Mouse (Mus musculus): ENCODE measurements around the gene Gnat1. TPM values are rescaled to one million over a fixed set of nuclear protein-coding genes. Genes with fewer than 3 reads are reported as not detected.
"Not testable (repeated sequence)": the region's sequence is repeated elsewhere in the genome, so short reads cannot be mapped to it uniquely, and the experiment has no call there.

Gene Gnat1
- polyA plus RNA-seq, 1 experiment from 2014 or later: 2.9 TPM

DNA sequence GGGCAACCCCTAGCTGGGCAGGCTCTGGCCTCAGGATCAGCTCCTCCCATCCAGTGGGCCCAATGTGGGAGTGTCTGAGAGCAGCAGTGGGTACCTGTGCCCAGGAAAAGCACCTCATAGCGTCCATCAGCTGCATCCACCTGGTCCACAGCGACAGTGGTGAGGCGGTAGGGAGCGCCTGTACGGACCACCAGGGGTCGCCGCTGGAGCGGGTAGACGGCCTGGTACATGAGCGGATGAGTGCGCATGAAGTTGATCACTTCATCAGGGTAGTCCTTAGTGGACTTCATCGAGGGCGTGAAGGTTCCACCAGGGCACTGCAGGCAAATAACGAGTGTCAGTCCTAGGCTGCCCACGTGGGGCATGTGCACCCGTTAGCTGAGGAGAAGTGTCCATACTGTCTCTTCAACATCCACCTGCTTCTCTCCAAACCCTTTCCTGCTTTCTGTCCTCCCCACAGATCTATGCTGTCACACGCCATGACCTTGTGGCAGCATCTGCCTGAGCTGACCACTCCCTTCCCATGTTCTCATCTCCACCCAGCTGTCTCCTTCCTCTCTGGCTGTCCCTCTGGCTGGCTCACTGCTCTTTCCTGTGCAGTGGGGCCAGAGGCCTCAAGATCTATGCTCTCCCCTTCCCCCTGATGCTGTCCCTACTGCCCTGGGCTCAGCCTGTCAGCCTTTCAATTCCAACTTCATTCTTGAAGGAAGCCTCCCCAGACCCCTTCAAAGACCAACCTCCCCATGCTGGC lies 5.9 kb upstream of the Gnat1 start:
- 0 out of 2 replicates have a peak, but pooled peaks cover 2% of the 10 kb centered on the region for H3K4me1 ChIP-seq
- H3K27ac ChIP-seq (replicated peaks): no peak overlapping the region
- peak; percentile 40 for ATAC-seq (ENCODE audit: low FRiP score)
- no peaks in the 10 kb centered on the region for H3K9me3 ChIP-seq (replicated peaks)
- no peak overlapping the region for H3K4me3 ChIP-seq (replicated peaks)
- no peaks in the 10 kb centered on the region for H3K27me3 ChIP-seq (replicated peaks)
- WGBS: 32% methylated on average over 17 of the region's 17 CpGs
- peaks cover 26% of the 10 kb centered on the region for H3K36me3 ChIP-seq
- H3K4me2 ChIP-seq: no peak overlapping the region
- H3K9ac ChIP-seq (replicated peaks): no peak overlapping the region

DNA sequence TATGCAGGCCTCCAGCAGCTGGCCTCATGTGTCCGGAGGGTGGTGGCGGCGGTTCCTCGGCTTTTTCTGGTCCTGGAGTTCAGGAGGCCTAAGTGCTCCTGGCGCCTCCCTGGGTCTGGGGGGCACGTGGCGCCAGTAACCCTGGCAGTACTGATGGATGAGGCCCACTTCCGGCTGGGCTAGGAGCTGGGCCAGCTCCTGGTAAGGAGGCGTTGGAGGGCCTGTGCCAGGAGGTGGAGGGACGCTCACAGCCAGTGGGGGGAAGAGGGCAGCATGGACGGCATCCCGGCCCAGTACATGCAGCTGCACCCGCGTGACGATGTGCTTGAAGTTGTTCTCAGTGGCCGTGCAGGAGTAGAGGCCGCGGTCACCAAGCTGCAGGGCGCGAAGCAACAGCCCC lies 2.9 kb upstream of the Gnat1 start:
- Histone ChIP-seq H3K4me2 (no peak overlapping the region), H3K27ac (replicated peaks) (no peak overlapping the region), H3K4me3 (replicated peaks) (no peak overlapping the region), H3K27me3 (replicated peaks) (peaks cover 3% of the 10 kb centered on the region), H3K36me3 (peaks cover 20% of the 10 kb centered on the region), H3K9me3 (replicated peaks) (no peaks in the 10 kb centered on the region), H3K9ac (replicated peaks) (no peak overlapping the region), H3K4me1 (peaks cover 3% of the 10 kb centered on the region; the same call in 1 of the 2 replicates)
- no peak for ATAC-seq (ENCODE audit: low FRiP score)
- WGBS: 91% methylated on average over 20 of the region's 20 CpGs

DNA sequence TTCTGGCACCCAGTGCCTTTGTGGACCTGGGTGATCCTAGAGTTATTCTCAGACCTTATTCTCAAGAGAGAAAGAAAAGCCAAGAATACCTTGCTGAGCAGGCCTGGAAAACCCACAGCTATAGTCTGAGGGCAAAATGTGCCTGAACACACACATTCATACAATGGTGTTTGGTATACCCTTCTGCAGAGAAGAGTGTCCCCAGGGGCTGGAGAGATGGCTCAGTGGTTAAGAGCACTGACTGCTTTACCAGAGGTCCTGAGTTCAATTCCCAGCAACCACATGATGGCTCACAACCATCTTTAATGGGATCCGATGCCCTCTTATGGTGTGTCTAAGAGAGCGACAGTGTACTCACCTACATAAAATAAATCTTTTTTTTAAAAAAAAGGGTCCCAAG lies 651 bp downstream of the Gnat1 start:
- no peak overlapping the region for H3K4me3 ChIP-seq (replicated peaks)
- 94% methylated on average over 2 of the region's 2 CpGs for WGBS
- peaks cover 21% of the 10 kb centered on the region for H3K4me1 ChIP-seq
- H3K27me3 ChIP-seq (replicated peaks): peaks cover 30% of the 10 kb centered on the region
- H3K9ac ChIP-seq (replicated peaks): no peak overlapping the region
- no peaks in the 10 kb centered on the region for H3K9me3 ChIP-seq (replicated peaks)
- no peak overlapping the region for H3K4me2 ChIP-seq
- no peak for ATAC-seq (ENCODE audit: low FRiP score)
- H3K27ac ChIP-seq (replicated peaks): no peak overlapping the region
- H3K36me3 ChIP-seq: peaks cover 9% of the 10 kb centered on the region

DNA sequence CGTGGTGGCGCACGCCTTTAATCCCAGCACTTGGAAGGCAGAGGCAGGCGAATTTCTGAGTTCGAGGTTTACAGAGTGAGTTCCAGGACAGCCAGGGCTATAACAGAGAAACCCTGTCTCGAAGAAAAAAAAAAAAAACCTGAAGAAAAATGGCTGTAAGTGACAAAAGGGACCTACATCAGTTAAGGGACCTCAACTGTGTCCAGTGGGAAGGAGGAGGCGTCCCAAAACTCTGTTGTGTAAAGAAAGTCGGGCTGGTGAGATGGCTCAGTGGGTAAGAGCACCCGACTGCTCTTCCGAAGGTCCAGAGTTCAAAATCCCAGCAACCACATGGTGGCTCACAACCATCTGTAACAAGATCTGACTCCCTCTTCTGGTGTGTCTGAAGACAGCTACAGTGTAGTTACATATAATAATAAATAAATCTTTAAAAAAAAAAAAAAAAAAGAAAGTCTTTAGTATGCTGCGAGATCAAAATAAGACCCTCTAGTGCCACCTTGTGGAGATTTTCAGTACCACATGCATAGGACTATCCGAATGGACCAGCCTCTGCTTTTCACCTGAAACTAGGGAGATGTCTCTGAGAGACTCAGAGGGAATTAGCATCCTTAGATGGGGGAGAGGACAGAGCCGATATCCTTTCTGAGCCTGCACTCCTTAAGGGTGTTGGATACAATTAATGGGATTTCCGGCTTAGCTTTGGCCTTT lies 1.5 kb downstream of the Gnat1 start:
- H3K4me3 ChIP-seq (replicated peaks); H3K9me3 ChIP-seq (replicated peaks); H3K9ac ChIP-seq (replicated peaks); H3K27ac ChIP-seq (replicated peaks); H3K36me3 ChIP-seq; ATAC-seq (ENCODE audit: low FRiP score); H3K4me2 ChIP-seq: not testable (repeated sequence)
- WGBS: 38% methylated on average over 14 of the region's 14 CpGs
- Histone ChIP-seq H3K27me3 (replicated peaks) (peaks cover 30% of the 10 kb centered on the region), H3K4me1 (peaks cover 21% of the 10 kb centered on the region)

DNA sequence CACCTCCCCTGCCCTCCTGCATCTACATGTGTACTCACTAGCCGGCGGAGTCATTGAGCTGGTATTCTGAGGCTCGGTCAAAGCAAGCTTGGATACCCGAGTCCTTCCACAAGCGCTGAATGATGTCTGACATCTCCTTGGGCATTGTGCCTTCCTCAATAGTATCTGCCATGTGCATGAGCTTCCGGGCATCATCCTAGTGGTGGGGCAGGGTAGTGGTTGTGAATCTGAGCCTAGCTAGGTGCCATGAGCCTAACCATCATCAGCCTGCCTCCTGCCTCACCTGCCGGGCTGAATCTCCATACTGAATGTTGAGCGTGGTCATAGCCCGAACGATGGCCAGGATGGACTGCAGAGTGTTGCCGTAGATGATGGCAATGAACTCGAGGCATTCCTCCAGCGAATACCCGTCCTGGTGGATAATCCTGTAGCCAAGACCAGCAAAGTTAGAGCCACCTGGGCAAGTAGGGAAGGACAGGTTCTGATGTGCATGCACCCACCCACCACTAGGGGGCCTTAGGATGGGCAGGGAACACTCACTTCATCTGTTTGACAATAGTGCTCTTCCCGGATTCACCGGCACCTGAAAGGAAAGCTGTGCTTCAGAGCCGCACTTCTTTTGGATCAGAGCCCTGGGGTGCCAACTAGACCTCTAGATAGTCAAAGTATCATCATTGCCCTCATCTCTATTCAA lies 2.3 kb downstream of the Gnat1 start:
- H3K36me3 ChIP-seq: no peaks in the 10 kb centered on the region
- H3K9me3 ChIP-seq (replicated peaks): no peaks in the 10 kb centered on the region
- H3K4me2 ChIP-seq: no peak overlapping the region; the same call in 1 of the 2 replicates
- peak overlapping the region; percentile 36; the same call in 1 of the 2 replicates for H3K4me3 ChIP-seq (replicated peaks)
- peaks cover 21% of the 10 kb centered on the region for H3K4me1 ChIP-seq
- H3K27me3 ChIP-seq (replicated peaks): peaks cover 30% of the 10 kb centered on the region
- WGBS: 20% methylated on average over 17 of the region's 17 CpGs
- no peak overlapping the region for H3K27ac ChIP-seq (replicated peaks)
- no peak overlapping the region for H3K9ac ChIP-seq (replicated peaks)
- no peak for ATAC-seq (ENCODE audit: low FRiP score)

DNA sequence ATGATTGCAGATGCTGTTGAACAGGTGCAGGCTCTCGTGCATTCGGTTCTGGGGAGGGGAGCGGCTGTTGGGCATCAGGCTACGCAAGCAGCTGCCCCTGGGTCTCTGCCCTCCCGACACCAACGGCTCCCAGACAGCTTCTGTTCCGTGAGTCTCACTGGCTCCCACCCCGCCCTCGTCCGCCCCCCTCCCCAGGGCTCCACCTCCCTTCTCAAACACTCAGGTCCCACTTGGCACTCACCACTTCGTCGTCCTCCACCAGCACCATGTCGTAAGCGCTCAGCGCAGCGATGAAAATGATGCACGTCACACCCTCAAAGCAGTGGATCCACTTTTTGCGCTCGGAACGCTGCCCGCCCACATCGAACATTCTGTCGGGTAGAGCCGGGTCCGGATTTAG lies 3.2 kb downstream of the Gnat1 start:
- peak; percentile 28 for ATAC-seq (ENCODE audit: low FRiP score)

DNA sequence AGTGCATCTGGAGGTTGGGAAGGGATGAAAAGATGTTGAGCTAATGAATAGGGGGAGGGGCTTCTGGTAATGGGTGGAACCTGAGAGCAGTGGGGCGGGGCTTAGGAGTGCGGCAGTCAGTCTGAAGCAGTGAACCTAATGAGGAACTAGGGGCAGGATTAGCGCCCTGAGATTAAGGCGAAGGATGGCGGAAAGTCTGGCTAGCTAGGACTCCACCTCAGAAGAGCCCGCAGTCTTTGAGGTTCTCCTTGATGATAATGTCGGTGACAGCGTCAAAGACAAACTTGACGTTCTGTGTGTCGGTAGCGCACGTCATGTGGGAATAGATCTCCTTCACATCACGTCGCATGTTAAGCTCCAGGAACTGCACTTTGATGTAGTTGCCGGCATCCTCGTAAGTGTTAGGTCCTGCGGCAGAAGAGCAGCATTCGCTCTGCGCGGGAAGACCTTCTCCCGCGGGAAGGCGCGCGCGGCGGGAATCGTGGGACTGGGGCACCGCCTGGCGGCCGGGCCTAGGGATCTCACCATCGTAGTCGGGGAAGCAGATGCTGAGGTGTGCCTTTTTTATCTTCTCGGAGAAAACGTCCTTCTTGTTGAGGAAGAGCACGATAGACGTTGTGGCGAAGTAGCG lies 3.7 kb downstream of the Gnat1 start:
- Histone ChIP-seq H3K4me1 (peaks cover 21% of the 10 kb centered on the region), H3K36me3 (no peaks in the 10 kb centered on the region), H3K27ac (replicated peaks) (no peak overlapping the region), H3K4me2 (peak overlapping the region; percentile 72), H3K9ac (replicated peaks) (peak overlapping the region; percentile 46), H3K4me3 (replicated peaks) (peak overlapping the region; percentile 36), H3K27me3 (replicated peaks) (peaks cover 30% of the 10 kb centered on the region), H3K9me3 (replicated peaks) (no peaks in the 10 kb centered on the region)
- WGBS: 1% methylated on average over 39 of the region's 39 CpGs
- ATAC-seq (ENCODE audit: low FRiP score): peak; percentile 70

More for the DNA sequence above, 3.2 kb downstream of the Gnat1 start:
- H3K27me3 ChIP-seq (replicated peaks): peaks cover 30% of the 10 kb centered on the region
- peak overlapping the region; percentile 72 for H3K4me2 ChIP-seq
- no peaks in the 10 kb centered on the region for H3K36me3 ChIP-seq
- no peaks in the 10 kb centered on the region for H3K9me3 ChIP-seq (replicated peaks)
- under 1% methylated on average over 24 of the region's 25 CpGs for WGBS
- no peak overlapping the region for H3K27ac ChIP-seq (replicated peaks)
- H3K4me3 ChIP-seq (replicated peaks): peak overlapping the region; percentile 36
- H3K4me1 ChIP-seq: peaks cover 21% of the 10 kb centered on the region
- peak overlapping the region; percentile 46 for H3K9ac ChIP-seq (replicated peaks)

DNA sequence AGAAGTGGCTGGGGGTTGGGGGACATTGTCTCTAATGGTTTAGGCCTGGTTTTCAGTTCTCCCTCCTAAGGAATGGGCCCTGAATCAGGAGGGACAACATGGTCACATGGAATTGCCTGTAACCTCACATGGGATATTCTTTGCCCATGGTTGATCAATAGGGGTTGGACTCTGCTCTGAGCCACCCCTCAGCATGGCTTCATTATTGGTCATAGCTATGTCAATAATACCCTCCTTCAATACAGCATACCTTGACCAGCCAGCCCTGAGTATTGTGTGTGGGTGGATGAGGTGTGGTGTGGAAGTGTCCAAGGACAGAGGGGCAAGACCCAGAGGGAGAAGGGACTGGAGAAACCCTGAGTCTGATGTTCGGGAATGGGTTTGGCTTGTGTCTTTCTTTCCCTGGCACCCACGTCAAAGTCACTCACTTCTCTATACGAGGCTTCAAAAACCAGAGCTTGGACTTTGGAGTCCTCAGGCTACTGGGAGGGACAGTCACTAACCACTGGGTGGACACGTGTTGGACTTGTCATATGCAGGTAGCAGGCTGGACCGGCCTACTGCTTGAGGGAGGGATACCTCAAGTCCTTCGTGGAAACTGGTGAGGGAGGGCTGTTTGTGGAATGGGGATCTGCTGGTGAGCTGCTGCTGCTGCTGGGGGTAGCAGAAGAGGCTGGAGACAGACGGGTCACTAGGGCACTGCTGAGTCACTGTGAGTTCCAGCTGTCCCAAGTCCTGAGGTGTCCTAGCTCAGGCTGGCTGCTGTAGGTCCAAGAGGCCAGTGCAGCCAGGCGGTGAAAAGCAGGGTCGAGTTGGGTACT lies 4.7 kb downstream of the Gnat1 start:
- H3K9me3 ChIP-seq (replicated peaks): no peaks in the 10 kb centered on the region
- H3K27ac ChIP-seq (replicated peaks): no peak overlapping the region
- peaks cover 30% of the 10 kb centered on the region for H3K27me3 ChIP-seq (replicated peaks)
- no peak for ATAC-seq (ENCODE audit: low FRiP score)
- H3K4me3 ChIP-seq (replicated peaks): no peak overlapping the region
- no peak overlapping the region for H3K9ac ChIP-seq (replicated peaks)
- peaks cover 21% of the 10 kb centered on the region for H3K4me1 ChIP-seq
- no peaks in the 10 kb centered on the region for H3K36me3 ChIP-seq
- H3K4me2 ChIP-seq: no peak overlapping the region
- 67% methylated on average over 9 of the region's 9 CpGs for WGBS

DNA sequence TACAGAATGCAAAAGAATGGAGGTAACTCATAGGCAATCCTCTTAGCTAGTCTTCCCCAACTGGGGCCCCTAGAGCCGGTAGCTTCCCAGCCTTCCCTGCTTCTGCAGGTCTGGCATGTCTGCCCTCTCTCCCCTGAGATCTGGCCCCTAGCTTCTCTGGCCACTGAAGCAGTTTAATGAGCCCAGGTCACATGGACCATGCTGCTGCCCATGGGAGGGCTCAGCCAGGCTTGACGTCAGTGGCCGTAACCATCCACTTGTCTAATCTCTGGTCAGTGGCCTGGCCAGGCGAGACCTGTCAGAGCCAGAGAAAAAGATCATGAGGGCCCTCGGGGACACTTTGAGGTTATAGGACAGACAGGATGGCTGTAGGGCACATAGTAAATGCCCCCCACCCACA lies 9.3 kb downstream of the Gnat1 start:
- no peak overlapping the region for H3K4me2 ChIP-seq
- H3K27me3 ChIP-seq (replicated peaks): peaks cover 31% of the 10 kb centered on the region
- no peak overlapping the region for H3K9ac ChIP-seq (replicated peaks)
- 65% methylated on average over 5 of the region's 5 CpGs for WGBS
- no peak overlapping the region for H3K27ac ChIP-seq (replicated peaks)
- no peaks in the 10 kb centered on the region for H3K36me3 ChIP-seq
- no peak overlapping the region for H3K4me3 ChIP-seq (replicated peaks)
- ATAC-seq (ENCODE audit: low FRiP score): no peak
- peaks cover 26% of the 10 kb centered on the region for H3K4me1 ChIP-seq
- H3K9me3 ChIP-seq (replicated peaks): no peaks in the 10 kb centered on the region

DNA sequence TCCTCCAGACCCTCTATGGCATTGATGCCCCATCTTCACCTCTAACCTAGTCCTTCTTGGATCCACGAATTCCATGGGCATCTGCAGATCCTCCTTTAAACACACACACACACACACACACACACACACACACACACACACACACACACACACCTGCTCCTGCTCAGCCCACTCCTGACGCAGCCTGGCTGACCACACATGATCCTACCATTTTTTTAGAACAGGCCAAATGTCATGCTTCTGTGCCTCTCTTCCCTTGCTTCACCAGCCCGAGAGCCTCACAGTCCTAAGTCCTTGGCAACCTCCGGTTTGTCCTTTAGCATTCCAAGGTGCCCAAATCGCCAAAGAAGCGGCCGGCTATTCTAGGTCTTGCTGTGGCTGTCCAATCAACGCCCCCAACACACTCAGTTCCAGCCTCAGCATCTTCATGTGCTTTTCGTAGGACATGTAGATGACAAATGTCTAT lies 10.0 kb downstream of the Gnat1 start, which contains the start of gene Slc38a3:
Gene Slc38a3 (minus strand): TSS at position 51 of the 466 bp plus-strand sequence.
- Histone ChIP-seq H3K27me3 (replicated peaks) (peaks cover 28% of the 10 kb centered on the region), H3K4me2 (no peak within 1 kb of the TSS), H3K9me3 (replicated peaks) (no peaks in the 10 kb centered on the region), H3K9ac (replicated peaks) (no peak within 1 kb of the TSS), H3K27ac (replicated peaks) (no peak within 1 kb of the TSS), H3K4me3 (replicated peaks) (no peak within 1 kb of the TSS), H3K36me3 (no peaks in the 10 kb centered on the region), H3K4me1 (peaks cover 26% of the 10 kb centered on the region)
- no peak for ATAC-seq (ENCODE audit: low FRiP score)
- 88% methylated on average over 9 of the region's 9 CpGs for WGBS

All from neural tube, embryonic 15.5 days (tissue).